Mouse (Mus musculus) adrenal gland, postnatal 36 days (tissue): ENCODE data around the gene 6030452D12Rik. TPM values are rescaled to one million over a fixed set of nuclear protein-coding genes. Genes with fewer than 3 reads are reported as not detected.

ENCODE experiments used
- DNase-seq, 2 experiments: peaks; one replicate each; pipeline ENCODE4 v3.0.0; 2021; ENCODE audit warnings: mixed read lengths in 1 of 2
- total RNA-seq, 2 experiments: library from RNA; stranded (reverse); gene quantifications; 2 replicates each; pipeline ENCODE4 v1.2.3; 2021

6030452D12Rik gene
- total RNA-seq, 2 experiments from 2014 or later: not detected

GRCm38 (mm10) chr8:106516581-106516980, 16.3 kb downstream of the 6030452D12Rik start:
- DNase-seq: peak; percentile 25 to 49

- DNase-seq: no peak
Observed at GRCm38 (mm10) chr8:106518763-106519162, 18.4 kb downstream of the 6030452D12Rik start.

GRCm38 (mm10) chr8:106520578-106520977, 20.3 kb downstream of the 6030452D12Rik start:
- no peak for DNase-seq

GRCm38 (mm10) chr8:106521845-106522244, 21.5 kb downstream of the 6030452D12Rik start:
- DNase-seq: no peak

- DNase-seq: no peak
Observed at GRCm38 (mm10) chr8:106526725-106527124, 26.4 kb downstream of the 6030452D12Rik start.

- DNase-seq: peak; percentile 46 to 47
Observed at GRCm38 (mm10) chr8:106527241-106528036, 27.1 kb downstream of the 6030452D12Rik start.

GRCm38 (mm10) chr8:106528596-106529249, 28.4 kb downstream of the 6030452D12Rik start:
- DNase-seq: no peak

- DNase-seq: peak; percentile 10 to 13
Observed at GRCm38 (mm10) chr8:106529885-106530482, 29.7 kb downstream of the 6030452D12Rik start.

GRCm38 (mm10) chr8:106530566-106530965, 30.2 kb downstream of the 6030452D12Rik start:
- peak; percentile 29 to 35 for DNase-seq

- DNase-seq: no peak
Observed at GRCm38 (mm10) chr8:106533709-106534108, 33.4 kb downstream of the 6030452D12Rik start.

GRCm38 (mm10) chr8:106534449-106534848, 34.1 kb downstream of the 6030452D12Rik start:
- peak; percentile 46 to 70 for DNase-seq

- no peak for DNase-seq
Observed at GRCm38 (mm10) chr8:106535448-106535847, 35.1 kb downstream of the 6030452D12Rik start.

- DNase-seq: no peak
Observed at GRCm38 (mm10) chr8:106539193-106539592, 38.9 kb downstream of the 6030452D12Rik start.

- DNase-seq: no peak
Observed at GRCm38 (mm10) chr8:106541002-106541401, 40.7 kb downstream of the 6030452D12Rik start.

- no peak for DNase-seq
Observed at GRCm38 (mm10) chr8:106543043-106543442, 42.7 kb downstream of the 6030452D12Rik start.

- no peak for DNase-seq
Observed at GRCm38 (mm10) chr8:106545149-106545548, 44.8 kb downstream of the 6030452D12Rik start.

GRCm38 (mm10) chr8:106546746-106547145, 46.4 kb downstream of the 6030452D12Rik start:
- no peak for DNase-seq

- DNase-seq: no peak
Observed at GRCm38 (mm10) chr8:106548366-106548936, 48.1 kb downstream of the 6030452D12Rik start.

- no peak for DNase-seq
Observed at GRCm38 (mm10) chr8:106550906-106551305, 50.6 kb downstream of the 6030452D12Rik start.

- DNase-seq: no peak
Observed at GRCm38 (mm10) chr8:106554011-106554410, 53.7 kb downstream of the 6030452D12Rik start.

- no peak for DNase-seq
Observed at GRCm38 (mm10) chr8:106556068-106556645, 55.8 kb downstream of the 6030452D12Rik start.
